Mouse (Mus musculus): ENCODE results near the gene Ctnna3.
"Not testable (repeated sequence)": the region's sequence is repeated elsewhere in the genome, so short reads cannot be mapped to it uniquely, and the experiment has no call there.

Gene Ctnna3

DNA sequence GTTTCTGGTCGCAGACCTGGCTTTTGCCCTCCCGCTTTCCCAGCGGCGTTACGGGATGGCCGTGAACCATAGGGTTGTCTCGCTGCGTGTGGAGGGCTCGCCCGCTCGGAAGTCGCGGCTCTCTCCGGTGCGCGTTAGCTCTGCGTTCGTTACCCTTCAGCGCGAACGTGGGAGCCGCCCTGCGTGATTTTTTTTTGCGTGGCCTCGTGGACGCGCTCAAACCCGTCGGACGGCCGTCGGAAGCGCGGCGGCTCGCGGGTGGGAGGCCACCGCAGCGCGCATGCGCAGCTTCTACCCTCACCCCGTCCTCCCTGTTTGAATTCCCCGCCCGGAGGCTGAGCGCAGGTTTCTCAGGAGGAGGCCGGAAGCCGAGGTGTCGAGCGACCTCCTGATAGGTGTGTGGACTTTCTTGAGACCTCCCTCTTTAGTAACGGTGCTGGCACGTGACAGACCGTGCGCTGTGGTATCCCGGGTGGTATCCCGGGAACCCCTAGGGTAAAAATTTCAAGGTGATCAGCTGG lies at the start of gene Ctnna3:
Ctnna3 (plus strand) TSS at position 314 of the 521 bp plus-strand sequence.
- peak; percentile 84 for DNase-seq (ENCODE audit: low spot score in 2 of 2)

DNA sequence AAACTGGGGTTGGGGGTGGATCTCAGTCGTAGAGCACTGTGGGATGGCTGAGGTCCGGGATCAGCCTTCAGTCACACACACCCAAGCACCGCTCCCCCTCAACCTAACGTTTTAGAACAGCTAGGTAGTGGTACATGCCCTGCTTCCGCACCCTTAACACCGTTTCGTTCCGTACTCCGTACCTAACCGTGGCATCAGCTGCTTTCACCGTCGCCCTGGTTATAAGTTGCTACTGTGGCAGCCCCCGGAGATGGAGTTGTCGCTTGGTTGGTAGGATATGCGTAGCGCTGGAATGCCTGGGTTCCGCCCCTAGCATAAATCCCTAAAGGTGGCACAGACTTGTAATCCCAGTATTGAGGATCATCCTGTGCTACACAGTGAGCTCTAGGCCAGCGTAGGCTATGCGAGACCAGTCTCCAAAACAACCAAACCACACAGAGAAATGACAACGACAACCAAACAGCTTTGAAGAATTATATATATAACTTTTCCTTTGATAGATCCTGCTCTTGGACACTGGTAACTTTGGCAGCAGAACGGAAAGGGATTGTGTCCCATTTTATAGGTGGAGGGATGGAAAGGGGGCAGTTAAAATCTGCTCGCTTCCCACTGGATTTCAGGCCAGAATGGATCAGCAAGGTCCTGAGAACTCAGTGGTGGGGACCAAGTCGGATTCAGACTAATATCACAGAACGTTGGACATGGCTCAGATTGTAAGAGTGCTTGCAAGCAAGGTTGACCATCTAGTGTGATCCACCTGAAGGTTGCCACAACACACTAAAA lies 48.2 kb upstream of the Ctnna3 start, which contains the start of gene Sirt1:
Sirt1 (minus strand) TSS at position 207 of the 783 bp plus-strand sequence.
- peak; percentile 12 to 15 for DNase-seq (ENCODE audit: low spot score in 2 of 2)

DNA sequence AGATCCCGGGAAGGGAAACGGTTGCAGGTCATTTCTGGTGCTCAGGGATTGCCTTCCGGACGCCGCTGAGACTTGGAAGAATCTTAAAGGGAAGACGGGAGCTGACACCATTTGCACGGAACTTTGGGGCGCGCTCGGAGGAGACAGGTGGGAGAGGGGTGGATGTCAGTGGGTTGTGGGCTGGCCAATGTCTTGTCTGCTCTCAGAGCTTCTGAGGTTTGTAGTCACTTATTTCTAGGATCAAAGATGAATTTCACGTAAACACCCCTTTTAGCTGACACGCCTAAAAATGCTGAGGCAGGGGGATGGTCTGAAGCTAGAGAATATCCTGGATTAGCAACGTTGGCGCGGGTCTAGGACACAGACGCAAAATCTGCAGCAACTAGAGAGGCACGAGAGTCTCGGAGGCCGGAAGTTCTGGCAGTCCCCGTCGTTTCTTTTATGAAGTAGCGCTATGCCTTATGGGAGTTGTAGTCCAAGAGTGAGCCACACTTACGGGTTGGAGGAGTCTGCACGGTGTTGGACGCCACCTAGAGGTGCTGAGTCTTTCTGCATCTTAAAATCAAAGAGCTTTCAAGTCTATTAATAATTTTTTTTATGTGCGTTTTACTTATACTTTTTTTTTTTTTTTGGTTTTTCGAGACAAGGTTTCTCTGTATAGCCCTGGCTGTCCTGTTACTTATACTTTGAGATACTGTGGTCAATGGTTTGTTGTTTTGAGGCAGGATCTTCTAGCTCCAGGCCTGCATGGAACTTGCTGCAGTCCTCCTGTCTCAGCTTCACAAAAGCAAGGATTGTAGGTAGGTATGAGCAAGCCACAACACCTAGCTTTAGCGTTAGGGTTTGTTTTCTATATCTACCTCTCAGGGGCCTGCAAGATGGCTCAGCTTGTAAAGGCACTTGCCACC lies 47.3 kb upstream of the Ctnna3 start, which contains the start of gene Dnajc12:
Dnajc12 (plus strand) TSS at position 72 of the 908 bp plus-strand sequence.
- peak; percentile 78 for DNase-seq (ENCODE audit: low spot score in 2 of 2)

DNA sequence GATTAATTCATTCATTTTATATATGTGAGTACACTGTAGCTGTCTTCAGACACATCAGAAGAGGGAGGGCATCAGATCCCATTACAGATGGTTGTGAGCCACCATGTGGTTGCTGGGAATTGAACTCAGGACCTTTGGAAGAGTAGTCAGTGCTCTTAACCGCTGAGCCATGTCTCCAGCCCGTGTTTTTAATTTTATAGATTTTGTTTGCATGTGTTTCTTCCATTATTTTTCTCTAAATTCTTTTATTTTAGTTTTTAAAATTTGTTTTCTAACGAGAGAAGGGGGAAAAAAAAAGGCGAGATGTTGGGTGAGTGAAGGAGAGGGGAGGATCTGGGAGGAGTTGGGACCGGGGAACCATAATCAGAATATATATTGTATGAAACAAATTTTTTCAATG lies 44.0 kb upstream of the Ctnna3 start:
- not testable (repeated sequence) for DNase-seq (ENCODE audit: low spot score in 2 of 2)

DNA sequence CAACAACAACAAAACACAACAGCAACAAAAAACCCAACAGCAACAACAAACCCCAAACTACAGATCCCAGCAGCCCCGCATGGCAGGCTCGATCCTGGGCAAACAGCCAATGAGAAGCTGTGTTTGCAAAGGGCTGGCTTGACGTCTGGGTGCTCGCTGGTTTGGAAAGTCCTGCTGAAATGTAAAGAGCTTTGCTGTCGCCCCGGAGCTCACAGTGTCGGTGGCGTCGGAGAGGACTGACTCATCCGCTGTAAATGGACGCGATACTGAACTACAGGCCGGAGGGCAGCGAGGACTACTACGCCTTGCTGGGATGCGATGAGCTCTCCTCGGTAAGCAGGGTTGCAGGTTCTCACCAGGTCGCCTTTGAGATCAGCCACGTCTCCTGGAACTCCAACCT lies 43.5 kb upstream of the Ctnna3 start:
- DNase-seq (ENCODE audit: low spot score in 2 of 2), result peak; percentile 89 to 90

DNA sequence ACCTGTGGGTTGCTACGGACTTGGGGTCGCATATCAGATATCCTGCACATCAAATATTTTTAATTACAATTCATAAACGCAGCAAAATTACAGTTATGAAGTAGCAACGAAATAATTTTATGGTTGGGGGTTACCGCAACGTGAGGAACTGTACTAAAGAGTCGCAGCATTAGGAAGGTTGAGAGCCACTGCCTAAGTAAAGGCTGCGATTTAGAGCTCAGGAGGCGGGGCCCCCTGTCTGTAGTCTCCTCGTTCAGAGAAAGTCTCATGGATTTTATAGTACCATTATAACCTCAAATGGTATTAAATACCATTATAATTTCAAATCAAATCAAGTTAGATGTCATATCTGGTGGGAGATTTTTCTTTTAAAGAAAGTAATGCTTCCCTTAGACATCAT lies 42.9 kb upstream of the Ctnna3 start:
- no peak for DNase-seq (ENCODE audit: low spot score in 2 of 2)

DNA sequence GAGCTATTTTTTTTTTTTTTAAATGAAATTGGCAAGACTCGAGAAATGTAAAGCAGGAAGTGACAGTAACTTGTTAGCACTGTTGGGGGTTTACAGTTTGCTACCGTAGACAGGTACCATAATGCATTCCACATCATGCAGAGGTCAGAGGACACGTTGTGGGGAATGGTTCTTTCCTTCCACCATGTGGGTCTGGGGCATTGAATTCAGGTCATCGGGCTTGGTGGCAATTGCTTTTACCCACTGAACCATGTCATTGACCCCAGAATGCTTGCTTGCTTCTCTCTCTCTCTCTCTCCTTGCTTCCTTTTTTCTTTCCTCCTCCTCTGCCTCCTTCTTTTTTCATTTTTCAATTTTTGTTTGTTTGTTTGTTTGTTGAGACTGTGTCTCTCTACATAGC lies 41.0 kb upstream of the Ctnna3 start:
- no peak for DNase-seq (ENCODE audit: low spot score in 2 of 2)

DNA sequence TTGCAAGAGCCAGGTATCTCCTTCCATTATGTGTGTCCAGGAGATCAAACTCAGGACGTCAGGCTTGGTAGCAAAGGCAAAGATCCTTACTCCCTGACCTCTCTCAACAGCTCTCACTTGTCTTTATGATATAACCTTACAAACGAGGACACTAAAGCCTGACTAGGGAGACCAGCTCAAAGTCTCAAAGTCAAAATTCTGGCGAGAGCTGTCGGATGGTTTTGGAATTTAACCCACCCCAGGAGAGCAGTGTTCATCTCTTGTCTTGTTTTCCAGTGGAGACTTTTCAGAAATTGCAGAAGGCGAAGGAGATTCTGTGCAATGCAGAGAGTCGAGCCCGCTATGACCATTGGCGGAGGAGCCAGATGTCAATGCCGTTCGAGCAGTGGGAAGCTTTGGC lies 32.9 kb upstream of the Ctnna3 start:
- DNase-seq (ENCODE audit: low spot score in 2 of 2), result no peak

DNA sequence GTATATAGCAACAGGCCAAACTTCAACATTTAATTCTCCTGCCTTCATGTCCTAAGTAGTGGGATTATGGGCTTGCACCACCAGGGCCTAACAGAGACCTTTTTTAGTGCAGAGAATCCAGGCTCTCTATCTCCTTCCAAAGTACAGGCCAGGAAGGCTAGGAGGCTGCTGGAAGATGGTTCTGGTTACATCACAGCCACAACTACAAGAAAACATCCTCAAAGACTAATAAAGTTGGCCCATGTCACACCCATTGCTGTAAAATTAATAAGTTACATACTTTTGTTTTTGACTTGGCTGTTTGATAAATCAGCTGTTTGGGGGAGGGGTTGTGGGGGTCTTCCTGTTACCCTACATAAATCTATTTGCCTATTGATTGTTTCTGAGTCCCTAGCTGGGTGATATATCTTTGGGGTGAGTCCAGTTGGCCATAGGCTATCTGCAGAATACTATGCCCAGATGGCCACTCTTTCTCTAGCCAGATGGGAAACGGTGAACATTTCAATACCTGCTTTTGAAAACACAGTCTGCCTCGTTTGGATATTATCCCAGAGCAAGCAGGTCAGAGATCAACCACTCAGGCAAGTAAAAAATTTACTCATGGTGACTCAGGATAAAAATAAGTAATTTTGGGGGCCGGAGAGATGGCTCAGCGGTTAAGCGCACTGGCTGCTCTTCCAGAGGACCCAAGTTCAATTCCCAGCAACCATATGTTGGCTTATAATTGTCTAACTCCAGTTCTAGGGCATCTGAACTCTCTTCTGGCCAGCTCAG lies 27.0 kb upstream of the Ctnna3 start:
- DNase-seq (ENCODE audit: low spot score in 2 of 2), result no peak

DNA sequence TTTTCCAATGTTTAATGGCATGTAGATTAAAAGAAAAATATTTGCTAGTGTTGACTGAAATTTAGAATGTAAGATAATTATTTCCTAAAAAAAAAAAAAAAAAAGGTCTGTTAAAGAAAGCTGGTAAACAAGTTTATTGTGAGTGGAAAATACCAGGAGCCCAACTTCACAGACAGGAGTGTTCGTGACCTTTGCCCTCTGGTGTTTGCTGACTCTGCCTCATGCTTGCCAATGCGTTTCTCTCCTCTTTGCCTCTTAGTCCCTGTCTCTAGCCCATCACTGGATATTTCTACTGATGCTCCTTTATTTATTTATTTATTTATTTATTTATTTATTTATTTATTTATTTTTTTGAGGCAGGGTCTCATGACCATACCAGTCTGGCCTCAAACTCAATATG lies 26.3 kb upstream of the Ctnna3 start:
- no peak for DNase-seq (ENCODE audit: low spot score in 2 of 2)

DNA sequence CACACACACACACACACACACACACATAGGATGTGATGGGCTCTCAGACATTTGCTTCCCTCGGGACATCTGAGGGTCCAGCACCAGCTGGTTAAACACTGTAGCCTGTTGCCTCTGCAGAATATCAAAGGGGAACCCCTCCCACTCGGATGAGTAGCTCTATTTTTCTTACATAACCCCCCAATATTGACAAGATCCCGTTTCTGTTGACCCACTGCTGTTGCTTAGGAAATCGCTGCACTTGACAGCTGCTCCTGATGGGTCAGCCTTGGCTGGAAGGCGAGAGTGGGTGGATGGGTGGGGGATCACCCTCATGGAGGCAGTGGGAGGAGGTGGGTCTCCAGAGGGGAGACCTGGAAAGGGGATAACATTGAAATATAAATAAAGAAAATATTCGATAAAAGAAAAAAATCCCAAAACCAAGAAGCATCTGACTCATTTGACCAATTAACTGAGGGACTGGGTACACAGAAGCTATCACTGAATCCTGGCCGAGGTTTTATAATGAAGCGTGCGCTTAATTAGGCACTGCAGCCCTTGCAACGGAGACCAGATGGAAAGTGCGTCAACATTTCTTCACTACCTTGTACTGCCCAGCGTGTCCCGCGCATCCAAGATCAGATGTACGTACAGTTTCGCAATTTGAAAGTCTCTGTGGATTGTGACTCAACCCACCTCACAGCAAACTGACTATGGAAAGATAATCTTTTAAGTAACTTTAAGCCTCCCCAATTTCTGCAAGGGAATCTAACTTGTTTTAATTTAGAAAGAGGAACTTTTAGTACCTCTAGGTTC lies 19.5 kb upstream of the Ctnna3 start:
- no peak for DNase-seq (ENCODE audit: low spot score in 2 of 2)

DNA sequence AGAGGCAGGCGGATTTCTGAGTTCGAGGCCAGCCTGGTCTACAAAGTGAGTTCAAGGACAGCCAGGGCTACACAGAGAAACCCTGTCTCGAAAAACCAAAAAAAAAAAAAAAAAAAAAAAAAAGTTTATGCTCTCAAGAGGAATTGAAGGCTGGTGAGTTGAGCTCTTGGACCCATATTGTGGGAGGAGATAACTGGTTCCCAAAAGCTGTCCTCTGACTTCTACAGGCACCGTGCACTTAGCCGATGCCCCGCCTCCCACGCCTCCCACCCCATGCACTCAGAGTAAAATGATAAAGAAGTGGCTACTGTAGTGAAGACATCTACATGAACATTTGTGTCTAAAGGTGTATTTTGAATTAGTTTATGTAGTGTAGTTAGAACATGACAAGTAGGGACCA lies 18.2 kb upstream of the Ctnna3 start:
- DNase-seq (ENCODE audit: low spot score in 2 of 2), result not testable (repeated sequence)

DNA sequence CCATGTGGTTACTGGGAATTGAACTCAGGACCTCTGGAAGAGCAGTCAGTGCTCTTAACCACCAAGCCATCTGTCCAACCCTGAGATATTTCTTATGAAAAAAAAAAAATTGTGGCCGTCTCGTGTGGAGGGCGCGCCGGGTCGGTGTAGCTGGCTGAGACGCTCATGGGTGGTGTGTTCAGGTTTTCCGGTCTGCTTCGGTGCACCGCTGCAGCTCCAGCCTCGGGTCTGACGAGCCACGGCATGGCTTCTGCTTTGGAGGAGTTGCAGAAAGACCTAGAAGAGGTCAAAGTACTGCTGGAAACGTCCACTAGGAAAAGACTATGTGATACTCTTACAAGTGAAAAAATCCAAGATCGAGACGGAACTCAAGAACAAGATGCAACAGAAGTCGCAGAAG lies 17.1 kb upstream of the Ctnna3 start:
- DNase-seq (ENCODE audit: low spot score in 2 of 2), result no peak

DNA sequence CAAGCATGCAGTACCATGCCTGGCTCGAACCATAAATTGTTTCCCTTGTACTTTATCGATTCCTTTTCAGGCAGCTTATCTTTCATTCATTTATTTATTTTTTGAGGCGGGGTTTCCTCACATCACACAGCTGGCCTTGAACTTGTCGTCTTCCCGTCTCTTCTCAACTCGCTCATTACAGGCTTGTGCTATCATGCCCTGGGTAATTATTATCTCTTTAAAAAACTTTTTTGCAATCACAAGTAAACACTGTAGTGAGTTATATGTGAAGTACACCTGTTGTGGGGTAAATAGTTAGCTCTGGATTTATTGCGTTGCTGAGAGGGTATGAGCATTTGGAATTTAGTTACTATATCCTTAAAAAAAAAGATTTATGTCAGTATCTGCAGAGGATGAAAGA lies 14.6 kb upstream of the Ctnna3 start:
- DNase-seq (ENCODE audit: low spot score in 2 of 2), result no peak

DNA sequence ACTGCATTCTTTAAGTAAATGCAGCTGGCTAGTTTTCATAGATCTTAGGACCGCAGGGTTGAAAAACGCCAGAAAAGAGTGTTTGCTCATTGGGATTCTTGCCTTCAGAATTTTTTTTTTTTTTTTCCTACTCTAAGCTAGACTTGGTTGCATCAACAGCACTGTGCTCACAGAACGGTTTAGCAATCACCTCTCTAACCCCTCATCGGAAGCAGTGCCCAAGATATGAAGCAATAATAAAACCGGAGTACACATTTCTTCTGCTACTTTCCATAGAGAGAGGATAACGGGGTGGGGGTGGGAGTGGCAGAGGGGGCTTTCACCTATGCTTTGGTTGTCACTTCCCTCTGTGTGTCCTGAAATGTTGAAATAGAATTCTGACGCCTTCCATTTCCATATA lies 14.0 kb upstream of the Ctnna3 start:
- DNase-seq (ENCODE audit: low spot score in 2 of 2), result no peak

DNA sequence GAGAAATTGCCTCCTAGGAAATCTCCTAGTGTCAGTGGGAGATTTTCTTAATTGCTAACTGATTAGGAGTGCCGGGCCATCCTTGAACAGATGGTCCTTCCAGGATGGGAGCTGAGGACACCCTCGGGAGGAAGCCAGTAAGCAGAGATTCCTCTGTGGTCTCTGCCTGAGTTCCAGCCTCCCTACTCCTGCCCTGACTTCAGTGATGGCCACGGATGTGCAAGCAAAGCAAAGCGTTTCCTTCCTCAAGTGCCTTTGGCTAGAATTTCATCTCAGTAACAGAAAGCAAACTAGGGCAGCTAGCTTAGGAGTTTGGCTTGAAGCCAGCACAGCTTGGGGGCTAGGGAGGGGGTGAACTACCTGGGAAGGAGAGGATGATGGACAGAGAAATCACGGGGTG lies 12.8 kb upstream of the Ctnna3 start:
- DNase-seq (ENCODE audit: low spot score in 2 of 2), result no peak

DNA sequence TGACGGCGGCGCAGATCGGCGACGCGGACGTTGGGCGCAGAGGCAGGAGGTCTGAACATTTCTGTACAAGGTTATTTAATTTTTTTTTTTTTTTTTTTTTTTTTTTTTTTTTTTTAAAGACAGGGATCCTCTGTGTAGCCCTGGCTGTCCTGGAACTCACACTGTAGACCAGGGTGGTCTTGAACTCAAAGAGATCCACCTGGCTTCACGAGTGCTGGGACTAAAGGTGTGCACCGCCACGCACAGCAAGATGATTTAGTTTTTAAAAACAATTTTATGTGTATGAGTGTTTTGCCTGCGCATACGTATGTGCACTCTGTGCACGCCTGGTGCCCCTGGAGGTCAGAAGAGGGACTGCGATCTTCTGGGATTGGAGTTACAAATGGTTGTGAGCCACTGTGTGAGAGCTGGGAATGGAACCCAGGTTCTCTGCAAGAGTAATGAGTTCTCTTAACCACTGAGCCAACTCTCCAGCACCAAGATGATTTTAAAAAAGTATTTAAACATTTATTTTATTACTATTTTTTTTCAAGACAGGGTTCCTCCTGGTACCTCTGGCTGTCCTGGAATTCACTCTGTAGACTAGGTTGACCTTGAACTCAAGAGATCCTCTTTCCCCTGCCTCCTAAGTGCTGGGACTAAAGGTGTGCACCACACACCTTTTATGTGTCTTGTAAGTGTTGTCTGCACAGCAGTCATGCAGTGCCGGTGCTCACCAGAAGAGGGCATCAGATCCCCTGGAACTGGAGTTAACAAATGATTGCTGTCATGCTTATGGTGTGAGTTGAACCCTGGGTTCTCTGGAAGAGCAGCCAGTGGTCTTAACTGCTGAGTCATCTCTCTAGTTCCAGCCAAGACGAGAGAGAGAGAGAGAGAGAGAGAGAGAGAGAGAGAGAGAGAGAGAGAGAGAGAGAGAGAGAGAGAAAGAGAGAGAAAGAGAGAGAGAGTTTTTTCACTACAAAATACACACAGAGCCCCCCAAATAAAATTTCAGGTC lies 7.9 kb upstream of the Ctnna3 start, which contains the start of gene Gm7075:
Gm7075 (minus strand) TSS at position 51 of the 997 bp plus-strand sequence.
- DNase-seq (ENCODE audit: low spot score in 2 of 2), result peak; percentile 44 to 50

DNA sequence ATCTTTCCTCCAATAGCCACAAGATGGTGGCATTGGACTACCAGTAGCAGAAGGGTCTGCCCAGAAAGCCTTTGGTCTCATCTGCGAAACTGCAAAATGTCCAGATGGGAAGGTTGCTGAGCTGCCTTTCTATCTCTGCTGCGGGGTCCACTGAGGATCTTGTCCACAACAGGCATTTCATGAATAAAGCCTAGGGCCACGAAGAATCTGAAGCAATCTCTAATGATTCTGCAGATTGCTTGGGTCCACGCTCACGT lies 7.2 kb upstream of the Ctnna3 start:
- no peak for DNase-seq (ENCODE audit: low spot score in 2 of 2)

DNA sequence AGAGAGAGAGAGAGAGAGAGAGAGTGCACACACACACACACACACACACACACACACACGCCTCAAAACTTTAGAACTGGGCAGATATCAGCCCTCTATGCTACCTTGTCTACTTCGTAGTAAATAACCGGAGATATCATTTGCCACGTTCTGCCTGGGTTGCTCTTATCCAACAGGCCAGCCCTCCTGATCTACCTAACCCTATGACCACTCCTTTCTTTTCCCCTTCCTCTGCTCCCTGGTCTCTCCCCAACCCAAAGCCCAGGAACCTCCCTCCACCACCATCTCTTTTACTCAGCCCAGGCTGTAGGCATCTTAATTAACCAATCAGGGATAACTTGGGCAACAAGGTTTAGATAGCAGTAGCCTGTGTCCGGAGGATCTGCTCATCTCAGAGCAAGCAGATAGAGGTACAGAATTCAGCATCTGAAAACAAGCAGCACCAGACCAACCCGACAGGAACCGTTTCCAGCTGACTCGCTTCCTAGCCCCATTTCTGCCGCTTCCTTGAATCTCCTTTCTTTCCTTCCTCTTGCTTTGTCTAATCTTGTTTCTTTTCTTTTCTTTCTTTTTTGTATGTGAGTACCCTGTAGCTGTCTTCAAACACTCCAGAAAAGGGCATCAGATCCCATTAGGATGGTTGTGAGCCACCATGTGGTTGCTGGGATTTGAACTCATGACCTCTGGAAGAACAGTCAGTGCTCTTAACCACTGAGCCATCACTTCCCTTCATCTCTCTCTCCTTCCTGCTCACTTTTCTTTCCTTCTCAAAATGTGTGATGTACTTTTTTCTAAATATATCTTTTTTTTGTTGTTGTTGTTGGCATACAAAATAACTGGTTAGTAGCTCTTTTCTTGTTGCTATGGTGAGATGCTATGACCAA lies 6.1 kb upstream of the Ctnna3 start:
- no peak for DNase-seq (ENCODE audit: low spot score in 2 of 2)

Measured in right cerebral cortex, adult 2 months (tissue).